Mouse (Mus musculus) embryo, embryonic 10 days (tissue): ENCODE results near the gene Hist1h2ae.
"Not testable (repeated sequence)": the region's sequence is repeated elsewhere in the genome, so short reads cannot be mapped to it uniquely, and the experiment has no call there.

Experiments
- DNase-seq: peaks from one replicate; pipeline ENCODE4 v3.0.0-alpha.2; 2015; ENCODE audit warnings: low spot score

Hist1h2ae gene

DNA sequence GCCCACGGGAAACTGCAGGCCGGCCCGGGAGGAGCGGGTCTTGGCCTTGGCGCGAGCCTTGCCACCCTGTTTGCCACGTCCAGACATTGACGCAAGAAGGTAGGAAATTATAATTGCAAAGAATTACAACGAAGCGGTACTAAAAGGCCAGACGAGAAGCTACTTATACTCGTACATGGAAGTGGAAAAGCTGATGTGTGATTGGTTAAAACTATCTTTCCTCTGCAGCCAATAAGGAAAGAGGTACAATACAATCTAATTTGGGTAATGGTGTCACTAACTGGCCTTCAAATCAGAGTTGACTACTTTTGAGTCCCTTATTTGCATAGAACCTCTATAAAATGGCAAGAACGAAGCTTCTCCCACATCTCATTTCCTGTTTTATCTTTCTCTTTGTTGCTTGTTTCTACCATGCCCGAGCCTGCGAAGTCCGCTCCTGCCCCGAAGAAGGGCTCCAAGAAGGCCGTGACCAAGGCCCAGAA, at the start of gene Hist1h2ae, which contains the start of gene Hist1h2bg:
TSS of gene Hist1h2ae (minus strand) at position 199 of the 482 bp plus-strand sequence.
TSS of gene Hist1h2bg (plus strand) at position 375 of the 482 bp plus-strand sequence.
- DNase-seq = peak; percentile 94

- DNase-seq = peak; percentile 22
Observed at GRCm38 (mm10) chr13:23620056-23620732, 49.2 kb upstream of the Hist1h2ae start.

DNA sequence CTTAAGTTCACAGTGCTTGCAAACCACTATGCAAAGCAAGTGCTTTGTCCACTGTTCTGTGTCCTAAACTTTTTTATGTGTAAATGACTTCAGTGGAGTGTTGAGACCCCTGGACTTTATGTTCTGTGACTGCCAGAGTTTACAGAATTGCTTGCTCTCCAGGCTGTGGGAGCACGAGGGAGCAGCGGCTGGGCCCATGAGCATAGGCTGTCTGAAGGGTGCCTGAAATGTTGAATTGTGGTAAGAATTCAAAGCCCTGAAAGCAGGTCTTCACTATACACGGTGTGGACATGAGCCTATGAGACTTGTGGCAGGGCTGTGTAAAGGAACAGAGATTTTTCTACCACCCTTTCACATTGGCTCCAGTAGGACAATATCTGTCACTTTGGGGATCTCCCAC, 40.6 kb upstream of the Hist1h2ae start:
- DNase-seq = no peak

- no peak for DNase-seq
Observed at GRCm38 (mm10) chr13:23610393-23610792, 39.4 kb upstream of the Hist1h2ae start.

GRCm38 (mm10) chr13:23609844-23610243, 38.8 kb upstream of the Hist1h2ae start:
- DNase-seq = no peak

- no peak for DNase-seq
Observed at GRCm38 (mm10) chr13:23609209-23609608, 38.2 kb upstream of the Hist1h2ae start.

- DNase-seq = no peak
Observed at GRCm38 (mm10) chr13:23605052-23605451, 34.0 kb upstream of the Hist1h2ae start.

DNA sequence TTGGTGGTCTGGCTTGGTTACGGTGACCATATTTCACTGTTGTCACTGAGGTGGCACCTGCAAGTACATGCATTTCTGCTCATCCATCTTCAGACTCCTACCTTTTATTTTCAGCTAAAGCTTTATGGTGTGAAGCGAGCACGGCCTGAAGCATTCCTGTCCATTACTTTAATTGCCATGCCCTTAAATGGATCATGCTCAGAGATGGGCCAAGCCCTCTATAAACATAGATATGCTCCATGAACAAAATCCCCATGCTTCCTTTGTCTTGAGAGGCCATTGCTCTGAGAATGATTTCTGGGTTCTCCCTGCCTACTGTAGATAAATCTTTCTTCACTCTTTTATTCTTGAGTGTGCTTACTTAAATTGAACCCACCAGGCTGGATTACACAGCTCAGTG, 33.4 kb upstream of the Hist1h2ae start:
- no peak for DNase-seq

DNA sequence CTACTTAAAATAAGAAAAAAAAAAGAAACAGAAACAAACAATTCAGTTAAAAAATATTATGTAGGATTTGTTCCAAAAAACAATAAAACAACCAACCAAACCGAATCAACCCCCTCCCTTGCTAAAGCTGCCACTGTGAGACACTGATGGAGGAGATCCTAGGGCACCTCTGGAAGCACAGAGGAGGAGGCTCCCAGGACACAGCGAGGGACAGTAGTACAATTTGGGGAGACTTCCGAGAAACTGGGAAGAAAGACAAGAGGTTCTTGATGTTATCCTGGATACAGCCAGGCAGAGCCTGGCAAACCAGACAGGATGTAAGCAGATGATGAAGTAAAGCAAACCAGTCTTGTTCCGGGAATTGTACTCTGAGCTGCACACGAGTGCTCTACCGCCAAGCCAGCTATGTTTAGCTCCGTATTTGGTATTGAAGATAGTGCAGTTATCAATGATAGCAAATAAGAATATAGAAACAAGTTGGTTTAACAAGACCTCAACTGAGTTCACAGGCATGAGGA, 32.2 kb upstream of the Hist1h2ae start:
- no peak for DNase-seq

GRCm38 (mm10) chr13:23597957-23598356, 26.9 kb upstream of the Hist1h2ae start:
- peak; percentile 79 for DNase-seq

DNA sequence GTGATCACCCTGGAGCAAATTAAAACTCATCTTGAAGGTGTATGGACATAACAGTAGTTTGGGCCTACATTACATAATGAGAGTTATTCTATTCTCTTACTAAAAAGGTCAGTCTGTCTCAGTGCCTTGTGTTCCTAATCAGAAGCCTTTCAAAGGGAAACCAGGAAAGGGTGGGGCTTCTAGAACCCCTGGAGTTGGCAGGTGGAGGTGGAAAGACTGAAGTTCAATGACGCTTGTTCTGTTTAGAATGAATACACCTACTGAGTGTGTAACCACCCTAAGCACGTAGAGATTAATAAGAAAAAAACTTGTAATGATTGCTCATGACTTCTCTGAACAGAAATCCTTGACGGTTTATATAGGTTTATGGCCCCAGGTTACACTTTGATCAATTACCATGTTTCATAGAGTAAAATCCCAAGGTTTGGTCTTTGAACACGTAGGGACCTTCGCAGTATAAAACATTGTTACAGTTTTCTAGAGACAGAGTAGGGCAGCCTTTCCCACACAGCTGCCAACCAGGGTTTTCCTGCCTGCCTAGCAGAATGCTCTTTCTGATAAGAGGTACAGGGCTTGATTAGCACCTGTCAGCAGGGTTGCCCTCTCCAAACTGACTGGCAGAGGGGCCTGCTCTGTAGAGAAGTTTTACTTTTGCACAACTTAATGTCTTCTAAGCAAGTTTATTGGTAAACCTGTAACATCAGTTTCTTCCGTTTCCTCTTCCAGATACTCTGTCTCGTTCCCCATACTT, 24.8 kb upstream of the Hist1h2ae start:
- DNase-seq = no peak

DNA sequence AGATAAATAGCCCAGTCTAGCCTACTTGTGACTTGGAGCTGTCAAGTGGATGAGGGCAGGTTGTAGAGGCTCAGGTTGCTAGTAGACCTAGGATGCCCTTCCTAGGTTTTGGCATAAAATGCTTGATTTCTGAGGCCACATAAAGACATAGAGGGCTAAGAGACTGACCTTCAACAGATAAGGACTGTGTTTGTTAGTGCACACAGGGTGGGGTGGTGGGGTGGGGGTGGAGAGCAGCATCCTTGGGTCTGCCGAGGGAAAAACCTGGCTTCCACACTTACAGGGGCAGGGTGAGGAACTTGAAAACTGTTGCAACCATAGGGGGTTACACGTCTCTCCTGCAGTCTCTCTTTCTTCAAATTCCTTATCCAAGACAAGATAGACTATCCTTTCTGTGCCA, 24.2 kb upstream of the Hist1h2ae start:
- no peak for DNase-seq

- no peak for DNase-seq
Observed at GRCm38 (mm10) chr13:23593051-23593770, 22.2 kb upstream of the Hist1h2ae start.

- DNase-seq = no peak
Observed at GRCm38 (mm10) chr13:23592614-23593013, 21.6 kb upstream of the Hist1h2ae start.

DNA sequence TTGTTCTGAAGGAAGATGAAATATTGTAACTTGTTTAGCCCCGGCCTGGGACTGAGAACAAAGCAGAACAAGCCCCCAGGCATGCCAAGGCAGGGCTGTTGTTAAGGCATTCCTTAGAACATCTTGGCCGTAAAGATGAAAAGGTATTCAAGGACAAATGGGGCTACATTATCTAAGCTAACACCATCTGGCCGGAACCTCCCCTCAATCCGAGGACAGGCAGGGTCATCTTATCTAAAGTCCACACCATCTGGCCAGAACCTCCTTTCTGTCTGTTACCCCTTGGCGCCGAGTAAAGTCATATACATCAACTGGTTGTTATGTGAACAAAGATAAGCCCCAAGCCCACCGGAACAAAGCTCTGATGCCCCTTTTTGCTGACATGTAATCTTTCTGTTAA, 20.9 kb upstream of the Hist1h2ae start:
- DNase-seq = not testable (repeated sequence)

DNA sequence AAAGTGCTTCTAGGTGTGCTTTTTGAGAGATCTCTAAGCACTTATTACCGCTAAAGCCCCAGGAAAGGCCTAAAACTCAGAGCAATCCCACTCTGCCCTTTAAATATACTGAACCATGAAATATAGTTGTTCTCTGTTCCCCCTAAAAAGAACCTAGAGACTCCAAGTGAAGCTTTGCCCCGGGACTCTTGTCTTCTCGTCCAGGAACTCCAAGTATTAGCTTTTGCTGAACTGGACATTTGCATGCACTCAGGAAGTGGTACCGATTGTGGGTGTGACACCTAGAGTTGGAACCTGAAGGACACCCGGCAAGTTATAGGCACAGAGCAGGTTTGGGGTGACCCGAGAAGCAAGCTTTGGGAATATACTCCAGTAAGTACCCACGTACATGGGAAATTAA, 20.2 kb upstream of the Hist1h2ae start:
- DNase-seq = no peak

- no peak for DNase-seq
Observed at GRCm38 (mm10) chr13:23586940-23587225, 15.9 kb upstream of the Hist1h2ae start.

DNA sequence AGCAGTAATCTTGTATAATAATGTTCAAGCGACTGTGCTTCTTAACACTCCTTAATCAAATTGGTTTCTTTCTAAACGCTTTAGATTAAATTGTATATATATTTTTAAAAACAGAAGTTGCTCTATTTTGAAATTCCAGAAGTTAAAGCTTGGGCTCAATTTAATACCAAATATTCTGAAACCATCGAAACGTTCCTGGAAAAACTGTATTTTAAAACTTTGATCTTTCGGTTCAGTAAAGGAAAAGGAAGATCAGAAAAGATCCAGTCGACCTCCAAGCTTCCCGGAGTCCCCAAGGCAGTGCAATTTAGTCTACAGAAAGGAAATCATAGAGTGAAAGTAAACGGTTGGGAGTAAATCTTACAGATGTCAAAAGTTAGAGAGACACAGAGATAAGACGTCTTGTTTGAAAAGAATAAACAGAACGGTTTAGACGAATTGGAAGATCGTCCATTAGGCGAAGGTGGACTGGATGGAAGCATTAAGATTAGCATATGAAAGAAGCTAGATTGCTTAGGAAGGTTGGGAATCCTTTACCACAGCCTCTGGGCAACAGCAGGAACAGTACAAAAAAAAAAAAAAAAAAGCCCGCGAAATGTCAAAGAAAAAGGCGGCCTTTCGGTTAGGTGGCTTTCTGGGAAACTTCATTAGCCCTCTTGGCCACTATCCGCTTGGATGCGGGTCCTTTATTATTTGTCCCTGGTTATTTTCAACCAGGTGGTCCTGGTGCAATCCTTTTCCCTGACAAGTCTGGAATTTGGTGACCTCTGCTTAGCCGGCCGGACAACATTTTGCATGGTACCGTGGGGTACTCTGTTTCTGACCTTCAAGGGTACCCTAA, 15.3 kb upstream of the Hist1h2ae start:
- DNase-seq = peak; percentile 45

DNA sequence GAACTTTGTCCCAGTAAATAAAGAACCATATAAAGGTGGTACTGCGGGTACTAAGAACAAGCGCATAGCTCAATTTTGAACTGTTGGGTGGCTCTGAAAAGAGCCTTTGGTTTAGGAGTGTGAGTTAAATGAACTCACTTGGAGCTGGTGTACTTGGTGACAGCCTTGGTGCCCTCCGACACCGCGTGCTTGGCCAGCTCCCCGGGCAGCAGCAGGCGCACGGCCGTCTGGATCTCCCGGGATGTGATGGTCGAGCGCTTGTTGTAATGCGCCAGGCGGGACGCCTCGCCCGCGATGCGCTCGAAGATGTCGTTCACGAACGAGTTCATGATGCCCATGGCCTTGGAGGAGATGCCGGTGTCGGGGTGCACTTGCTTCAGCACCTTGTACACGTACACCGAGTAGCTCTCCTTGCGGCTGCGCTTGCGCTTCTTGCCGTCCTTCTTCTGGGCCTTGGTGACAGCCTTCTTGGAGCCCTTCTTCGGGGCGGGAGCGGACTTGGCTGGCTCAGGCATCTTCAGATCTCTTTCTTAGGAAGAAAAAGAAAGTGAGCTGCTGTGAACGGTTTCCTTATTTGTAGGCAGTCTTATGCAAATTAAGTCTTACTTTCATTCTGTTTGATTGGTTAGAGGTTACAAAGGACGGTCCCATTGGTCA, 14.6 kb upstream of the Hist1h2ae start:
- DNase-seq = peak; percentile 89

GRCm38 (mm10) chr13:23585029-23585441, 14.0 kb upstream of the Hist1h2ae start:
- DNase-seq = peak; percentile 89

GRCm38 (mm10) chr13:23584331-23584730, 13.3 kb upstream of the Hist1h2ae start:
- DNase-seq = peak; percentile 50
